Mouse (Mus musculus): ENCODE data around the gene Gcnt4.

The Gcnt4 gene

GRCm38 (mm10) chr13:96995243-96995642 is 70.8 kb downstream of the Gcnt4 start:
- DNase-seq, result no peak

GRCm38 (mm10) chr13:96997080-96997479 is 72.6 kb downstream of the Gcnt4 start:
- no peak for DNase-seq

Measured in kidney, adult 18-20 months (tissue).